Mouse (Mus musculus) intestine, embryonic 14.5 days (tissue): ENCODE results near the gene Foxp1. TPM values are rescaled to one million over a fixed set of nuclear protein-coding genes. Genes with fewer than 3 reads are reported as not detected.

Source experiments
- ATAC-seq: fragments of 200-750 bp; cut with Nextera tagmentation; replicated peaks from 2 replicates; pipeline ENCODE4 v1.8.0; 2017; ENCODE audit warnings: low read depth, moderate number of reproducible peaks, moderate TSS enrichment, moderate library complexity; ENCODE audit not compliant: low FRiP score, low TSS enrichment
- DNase-seq: peaks from one replicate; pipeline ENCODE4 v3.0.0-alpha.2; 2018; ENCODE audit warnings: low spot score
- H3K27ac ChIP-seq: fragments of 300-500 bp; sonication (generic); 2 replicates; pipeline ENCODE4 v1.5.1; 2014; ENCODE audit warnings: low read depth, mild to moderate bottlenecking, control low read depth
- H3K27me3 ChIP-seq: fragments of 300-500 bp; sonication (generic); replicated peaks from 2 replicates; pipeline ENCODE4 v1.6.1; 2014; ENCODE audit warnings: low read length, control low read depth; ENCODE audit not compliant: control insufficient read depth, insufficient read depth
- H3K36me3 ChIP-seq: fragments of 300-500 bp; sonication (generic); 2 replicates; pipeline ENCODE4 v1.6.1; 2014; ENCODE audit warnings: low read length, control low read depth; ENCODE audit not compliant: control insufficient read depth, insufficient read depth
- H3K4me1 ChIP-seq: fragments of 300-500 bp; sonication (generic); replicated peaks from 2 replicates; pipeline ENCODE4 v1.6.1; 2014; ENCODE audit warnings: low read length, control low read depth, mixed read lengths; ENCODE audit not compliant: control insufficient read depth, insufficient read depth
- H3K4me2 ChIP-seq: fragments of 300-500 bp; sonication (generic); 2 replicates; pipeline ENCODE4 v1.6.1; 2014; ENCODE audit warnings: low read length
- H3K4me3 ChIP-seq: fragments of 300-500 bp; sonication (generic); 2 replicates; pipeline ENCODE4 v1.5.1; 2014; ENCODE audit warnings: low read depth, low read length, control low read depth, mixed read lengths
- H3K9ac ChIP-seq: fragments of 300-500 bp; sonication (generic); 2 replicates; pipeline ENCODE4 v1.6.1; 2014; ENCODE audit warnings: mild to moderate bottlenecking, low read length
- H3K9me3 ChIP-seq: fragments of 300-500 bp; sonication (generic); 2 replicates; pipeline ENCODE4 v1.6.1; 2016; ENCODE audit warnings: low read length, control low read depth; ENCODE audit not compliant: control insufficient read depth
- WGBS: fragments of 180-500 bp; shearing (Covaris S2); extraction: QIAGEN DNeasy Blood & Tissue Kit; methylation state at CpG from one replicate; pipeline ENCODE4 v1.1.7; 2014; 5-methylcytosine and 5-hydroxymethylcytosine counted together
- polyA plus RNA-seq: library from polyadenylated mRNA; unstranded; fragments of >200 nt; fragmentation: Nextera tagmentation; extraction: Ambion mirVana; gene quantifications from 2 replicates; pipeline ENCODE4 v1.2.1, GENCODE M21; 2014

The Foxp1 gene
- polyA plus RNA-seq, 1 experiment from 2014 or later: 133 TPM

DNA sequence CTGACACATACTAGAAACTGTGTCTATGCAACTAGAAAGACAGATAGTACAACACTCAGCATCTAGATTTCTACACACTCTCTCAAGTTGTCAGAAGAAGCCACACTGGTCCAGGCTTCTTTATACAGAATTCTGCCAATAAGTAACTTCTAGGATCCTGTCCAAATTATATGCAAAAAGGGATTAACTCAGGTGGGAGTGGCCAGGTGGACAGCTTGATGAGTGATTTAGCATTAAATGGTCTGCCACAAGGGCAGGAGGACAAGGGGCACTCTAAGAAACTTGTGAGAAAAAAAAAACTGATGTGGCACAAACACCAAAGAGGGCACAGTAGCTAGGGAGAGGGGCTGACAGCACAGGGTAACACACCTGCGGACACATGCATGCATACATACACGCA is 196.6 kb downstream of the Foxp1 start:
- H3K9ac ChIP-seq: no peak overlapping the region
- DNase-seq (no peak), ATAC-seq (no peak)
- H3K36me3 ChIP-seq: no peaks in the 10 kb centered on the region
- H3K27ac ChIP-seq: no peak overlapping the region
- no peak overlapping the region for H3K4me2 ChIP-seq
- H3K27me3 ChIP-seq: no peaks in the 10 kb centered on the region
- peaks cover 38% of the 10 kb centered on the region for H3K4me1 ChIP-seq
- H3K9me3 ChIP-seq: no peaks in the 10 kb centered on the region
- WGBS: 93% methylated on average over 2 of the region's 2 CpGs
- no peak overlapping the region for H3K4me3 ChIP-seq

DNA sequence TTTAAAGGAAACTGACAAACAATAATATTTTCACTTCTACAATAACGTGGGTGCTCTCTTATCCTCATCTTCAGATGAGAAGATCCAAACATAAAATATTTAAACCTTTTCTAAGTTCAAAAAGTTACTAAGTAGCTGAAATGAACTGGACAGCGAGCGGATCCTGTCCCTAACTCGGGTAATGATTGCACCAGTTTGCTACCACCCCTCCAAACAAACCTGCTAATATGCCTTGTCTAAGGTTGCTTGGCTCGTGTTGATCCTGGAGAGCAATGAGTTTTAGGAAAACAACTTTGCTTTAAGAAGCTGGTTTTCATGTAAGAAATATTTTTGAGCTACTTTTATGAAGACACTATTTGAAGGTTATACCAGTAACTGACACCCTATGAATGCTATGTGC is 197.1 kb downstream of the Foxp1 start:
- Histone ChIP-seq H3K4me1 (peaks cover 41% of the 10 kb centered on the region), H3K9ac (no peak overlapping the region), H3K36me3 (no peaks in the 10 kb centered on the region), H3K4me3 (no peak overlapping the region), H3K9me3 (no peaks in the 10 kb centered on the region), H3K27ac (no peak overlapping the region), H3K27me3 (no peaks in the 10 kb centered on the region), H3K4me2 (no peak overlapping the region)
- 81% methylated on average over 5 of the region's 5 CpGs for WGBS
- DNase-seq: no peak
- ATAC-seq: no peak

DNA sequence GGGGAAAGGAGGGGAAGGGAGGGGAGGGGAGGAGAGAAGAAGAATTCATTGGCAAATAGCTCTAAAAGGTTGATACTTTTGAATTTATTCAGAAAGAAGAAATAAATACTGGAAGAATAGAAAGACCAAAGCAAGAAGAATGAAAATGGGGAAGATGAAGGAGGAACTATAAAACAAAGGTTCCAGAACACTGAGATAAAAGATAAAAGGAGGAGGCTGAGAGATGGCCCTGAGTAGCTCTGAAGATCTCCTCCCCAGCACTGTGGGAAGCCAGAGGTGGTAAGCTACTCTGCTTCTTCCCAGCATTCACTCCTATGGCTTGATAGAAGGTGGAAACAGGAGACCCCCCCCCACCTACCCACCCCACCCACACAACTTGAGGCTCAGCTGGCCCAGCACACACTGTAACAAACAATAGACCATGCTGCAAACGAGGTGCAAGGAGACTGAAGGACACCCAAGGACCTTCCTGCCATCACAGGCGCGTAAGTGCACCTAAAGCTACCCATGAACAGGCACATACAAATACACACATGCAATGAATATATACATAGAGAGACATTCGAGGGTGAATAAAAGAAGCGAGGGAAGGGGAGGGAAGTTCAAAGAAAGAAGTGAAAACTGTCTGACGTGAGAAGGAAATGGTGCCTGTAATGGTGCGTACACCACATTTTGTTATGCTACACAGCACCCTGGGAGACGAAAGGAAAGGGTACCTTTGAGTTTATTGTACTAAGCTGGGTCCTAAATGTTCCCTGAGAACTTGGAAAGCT is 200.2 kb downstream of the Foxp1 start:
- Histone ChIP-seq H3K27ac (no peak overlapping the region), H3K9me3 (no peaks in the 10 kb centered on the region), H3K27me3 (no peaks in the 10 kb centered on the region), H3K4me3 (no peak overlapping the region), H3K36me3 (no peaks in the 10 kb centered on the region), H3K9ac (no peak overlapping the region), H3K4me1 (peaks cover 20% of the 10 kb centered on the region), H3K4me2 (no peak overlapping the region)
- no peak for ATAC-seq
- WGBS: 87% methylated on average over 8 of the region's 8 CpGs
- no peak for DNase-seq

DNA sequence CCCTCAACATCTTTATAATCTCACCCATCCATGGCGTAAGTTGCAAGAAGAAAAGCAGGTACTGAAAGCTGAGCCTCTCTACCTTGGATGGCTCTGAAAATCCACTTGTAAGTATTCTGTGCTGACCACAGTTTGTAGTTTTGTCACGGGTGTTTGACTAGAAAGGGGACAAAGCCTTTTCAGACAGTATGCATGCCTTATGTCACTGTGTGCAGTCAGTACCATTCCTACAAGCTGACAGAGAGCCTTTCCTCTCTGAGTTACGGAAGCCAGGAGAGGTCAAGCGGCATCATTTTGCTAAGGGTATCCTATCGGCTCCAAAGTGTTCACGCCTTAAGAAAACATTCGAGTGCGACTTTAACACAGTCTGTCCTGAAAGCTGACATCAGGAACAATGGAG is 202.1 kb downstream of the Foxp1 start:
- no peaks in the 10 kb centered on the region for H3K9me3 ChIP-seq
- H3K9ac ChIP-seq: no peak overlapping the region
- H3K4me1 ChIP-seq: peaks cover 17% of the 10 kb centered on the region
- ATAC-seq (no peak), DNase-seq (no peak)
- no peaks in the 10 kb centered on the region for H3K27me3 ChIP-seq
- WGBS: 60% methylated on average over 8 of the region's 8 CpGs
- no peak overlapping the region for H3K27ac ChIP-seq
- no peak overlapping the region for H3K4me3 ChIP-seq
- no peaks in the 10 kb centered on the region for H3K36me3 ChIP-seq
- no peak overlapping the region for H3K4me2 ChIP-seq

DNA sequence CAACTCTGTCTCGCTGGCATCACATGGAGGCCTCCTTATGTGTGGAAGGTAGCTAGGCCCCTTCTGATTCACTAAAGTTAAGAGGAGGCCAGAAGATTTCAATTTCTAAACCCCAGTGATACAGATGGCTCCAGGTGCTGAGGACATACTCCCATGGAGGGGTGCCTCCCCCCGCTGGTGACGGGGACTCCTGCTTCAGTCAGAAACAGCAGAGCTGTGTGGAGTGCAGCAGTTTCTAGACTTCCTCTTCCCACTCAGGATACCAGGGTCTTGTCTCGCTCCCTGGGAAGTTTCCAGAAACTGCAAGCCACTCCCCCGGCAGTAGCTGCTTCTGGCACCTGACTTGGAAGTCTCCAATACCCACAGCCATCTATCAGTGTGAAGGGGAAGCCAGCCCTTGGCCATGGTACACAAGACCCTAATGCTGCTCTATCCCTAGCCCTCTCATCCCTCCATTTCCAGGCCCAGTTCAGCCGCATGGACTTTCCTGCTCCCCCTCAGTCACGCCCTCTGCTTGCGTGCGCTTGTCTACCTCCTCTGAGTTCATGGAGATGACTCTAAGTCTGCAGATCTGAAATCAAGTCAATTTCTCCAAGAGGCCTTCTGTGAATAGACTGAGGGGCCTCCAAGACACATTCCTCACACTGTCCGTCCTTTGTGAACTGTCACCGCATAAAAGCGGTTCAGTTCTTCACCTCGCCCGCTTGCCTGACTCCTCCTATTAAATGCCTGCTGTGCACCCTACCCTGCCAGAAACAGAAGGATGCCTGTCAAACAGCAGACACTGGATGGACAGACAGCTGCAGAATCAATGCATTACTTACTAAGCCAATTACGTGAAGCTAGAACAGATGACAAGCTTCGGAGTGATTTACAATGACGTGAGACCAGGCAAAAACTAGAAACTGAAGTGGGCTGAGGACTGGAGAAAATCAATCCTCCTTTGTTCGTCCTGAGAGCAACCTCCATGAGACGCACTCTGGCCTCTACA is 202.8 kb downstream of the Foxp1 start:
- H3K9me3 ChIP-seq: no peaks in the 10 kb centered on the region
- H3K4me2 ChIP-seq: no peak overlapping the region
- no peak for ATAC-seq
- H3K9ac ChIP-seq: no peak overlapping the region
- no peaks in the 10 kb centered on the region for H3K36me3 ChIP-seq
- H3K4me3 ChIP-seq: no peak overlapping the region
- H3K27me3 ChIP-seq: no peaks in the 10 kb centered on the region
- no peak for DNase-seq
- WGBS: 78% methylated on average over 19 of the region's 19 CpGs
- peaks cover 21% of the 10 kb centered on the region for H3K4me1 ChIP-seq
- H3K27ac ChIP-seq: no peak overlapping the region

DNA sequence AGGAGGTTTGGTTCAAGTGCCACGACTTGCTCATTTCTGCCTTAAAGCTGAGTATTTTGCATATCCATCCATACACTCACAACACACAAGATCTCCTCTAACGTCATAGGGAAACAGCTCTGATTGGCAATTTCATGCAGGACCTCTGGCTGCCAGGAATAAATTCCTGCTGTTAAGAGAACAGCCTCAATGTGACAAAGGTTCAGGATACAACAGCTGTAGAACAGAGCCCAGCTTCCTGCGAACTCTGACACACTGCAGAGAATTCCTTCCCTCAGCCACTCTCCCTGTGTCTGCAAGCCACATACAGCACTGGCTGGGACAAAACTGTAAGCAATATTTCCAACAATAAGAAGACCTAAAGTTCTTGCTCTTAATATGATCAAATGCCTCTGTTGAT is 207.8 kb downstream of the Foxp1 start:
- H3K4me1 ChIP-seq: peaks cover 16% of the 10 kb centered on the region
- ATAC-seq (no peak), DNase-seq (no peak)
- H3K27me3 ChIP-seq: no peaks in the 10 kb centered on the region
- H3K36me3 ChIP-seq: no peaks in the 10 kb centered on the region
- H3K9me3 ChIP-seq: no peaks in the 10 kb centered on the region
- 48% methylated on average over 3 of the region's 3 CpGs for WGBS
- H3K4me3 ChIP-seq: no peak overlapping the region
- H3K9ac ChIP-seq: no peak overlapping the region
- no peak overlapping the region for H3K27ac ChIP-seq
- no peak overlapping the region for H3K4me2 ChIP-seq

DNA sequence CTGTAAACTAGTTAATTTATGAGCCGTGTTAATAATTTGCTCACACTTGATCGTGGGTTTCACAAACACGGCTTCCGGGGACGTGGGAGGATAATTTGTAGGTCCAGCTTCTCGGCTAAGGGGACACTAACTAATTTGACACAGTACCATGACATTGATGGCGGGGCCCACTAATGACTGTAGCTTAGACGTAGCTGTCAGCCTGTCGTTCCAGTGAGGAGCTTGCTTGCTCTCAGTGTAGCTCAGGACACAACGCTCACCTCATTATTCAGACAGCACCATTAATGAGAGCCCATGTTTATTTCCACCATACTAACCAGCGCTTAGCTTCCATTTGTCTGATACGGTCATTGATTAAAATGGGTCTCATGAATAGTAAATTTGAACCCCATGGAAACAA is 212.0 kb downstream of the Foxp1 start:
- ATAC-seq: no peak
- Histone ChIP-seq H3K9ac (no peak overlapping the region), H3K4me2 (no peak overlapping the region), H3K9me3 (no peaks in the 10 kb centered on the region), H3K4me3 (no peak overlapping the region), H3K27me3 (no peaks in the 10 kb centered on the region), H3K27ac (no peak overlapping the region), H3K4me1 (peaks cover 9% of the 10 kb centered on the region), H3K36me3 (no peaks in the 10 kb centered on the region)
- WGBS: 76% methylated on average over 12 of the region's 12 CpGs
- no peak for DNase-seq

DNA sequence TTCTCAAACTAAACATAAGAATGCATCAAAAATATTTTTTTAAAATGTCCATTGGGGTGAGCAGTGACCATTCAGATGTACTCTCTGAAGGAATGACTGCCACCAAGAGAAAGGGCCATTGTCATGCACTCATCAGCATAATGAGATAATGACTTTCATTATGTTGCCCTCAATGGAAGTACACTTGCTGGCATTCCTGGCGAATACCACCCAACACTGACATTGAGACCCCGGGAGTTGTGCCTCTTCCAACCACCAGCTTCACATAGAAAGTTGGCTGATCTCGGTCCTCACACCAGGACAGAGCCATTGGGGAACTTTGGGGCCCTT is 212.4 kb downstream of the Foxp1 start:
- Histone ChIP-seq H3K9ac (no peak overlapping the region), H3K4me2 (no peak overlapping the region), H3K36me3 (no peaks in the 10 kb centered on the region), H3K27ac (no peak overlapping the region), H3K27me3 (no peaks in the 10 kb centered on the region), H3K4me3 (no peak overlapping the region), H3K4me1 (peaks cover 5% of the 10 kb centered on the region; the same call in 1 of the 2 replicates), H3K9me3 (no peaks in the 10 kb centered on the region)
- ATAC-seq (no peak), DNase-seq (no peak)
- 83% methylated on average over 3 of the region's 3 CpGs for whole genome bisulfite sequencing
